Mouse (Mus musculus): ENCODE data around the gene Defb25. TPM values are rescaled to one million over a fixed set of nuclear protein-coding genes. Genes with fewer than 3 reads are reported as not detected.

Defb25 gene
- polyA plus RNA-seq, 1 experiment from 2014 or later, result 0.68 TPM

Other genes starting within 250 kb of the Defb25 start
- 2.5 and 3.7 TPM in 2 replicates for gene Nrsn2, start 246.4 kb downstream of the Defb25 start, polyA plus RNA-seq (2015; fragmentation: Nextera tagmentation; extraction: Ambion mirVana)
- gene Sox12, start 225.0 kb downstream of the Defb25 start, polyA plus RNA-seq (2015; fragmentation: Nextera tagmentation; extraction: Ambion mirVana), result 8.0 and 8.2 TPM in 2 replicates
- gene Zcchc3, start 208.0 kb downstream of the Defb25 start, polyA plus RNA-seq (2015; fragmentation: Nextera tagmentation; extraction: Ambion mirVana), result 35.1 and 35.9 TPM in 2 replicates
- 1.8 and 2.2 TPM in 2 replicates for gene 6820408C15Rik, start 207.5 kb downstream of the Defb25 start, polyA plus RNA-seq (2015; fragmentation: Nextera tagmentation; extraction: Ambion mirVana)
- gene Defb23, start 158.4 kb downstream of the Defb25 start, polyA plus RNA-seq (2015; fragmentation: Nextera tagmentation; extraction: Ambion mirVana), result not detected in 2 replicates
- not detected in 2 replicates for gene Defb20, start 146.0 kb downstream of the Defb25 start, polyA plus RNA-seq (2015; fragmentation: Nextera tagmentation; extraction: Ambion mirVana)
- not detected in 2 replicates for gene Defb22, start 132.9 kb downstream of the Defb25 start, polyA plus RNA-seq (2015; fragmentation: Nextera tagmentation; extraction: Ambion mirVana)
- gene Defb26, start 111.4 kb downstream of the Defb25 start, polyA plus RNA-seq (2015; fragmentation: Nextera tagmentation; extraction: Ambion mirVana), result not detected in 2 replicates
- not detected in 2 replicates for gene Defb28, start 104.8 kb downstream of the Defb25 start, polyA plus RNA-seq (2015; fragmentation: Nextera tagmentation; extraction: Ambion mirVana)
- gene Defb29, start 83.0 kb downstream of the Defb25 start, polyA plus RNA-seq (2015; fragmentation: Nextera tagmentation; extraction: Ambion mirVana), result not detected in 2 replicates
- not detected in 2 replicates for gene Gm17416, start 53.7 kb downstream of the Defb25 start, polyA plus RNA-seq (2015; fragmentation: Nextera tagmentation; extraction: Ambion mirVana)
- not detected in 2 replicates for gene Defb21, start 50.3 kb downstream of the Defb25 start, polyA plus RNA-seq (2015; fragmentation: Nextera tagmentation; extraction: Ambion mirVana)
- gene Defb19, start 42.7 kb downstream of the Defb25 start, polyA plus RNA-seq (2015; fragmentation: Nextera tagmentation; extraction: Ambion mirVana), result 0.75 and 1.0 TPM in 2 replicates
- gene Defb45, start 23.7 kb downstream of the Defb25 start, polyA plus RNA-seq (2015; fragmentation: Nextera tagmentation; extraction: Ambion mirVana), result not detected in 2 replicates
- not detected in 2 replicates for gene Defb36, start 18.7 kb downstream of the Defb25 start, polyA plus RNA-seq (2015; fragmentation: Nextera tagmentation; extraction: Ambion mirVana)
- 10.5 and 12.6 TPM in 2 replicates for gene Rem1, start 3.9 kb upstream of the Defb25 start, polyA plus RNA-seq (2015; fragmentation: Nextera tagmentation; extraction: Ambion mirVana)
- 81.9 and 84.7 TPM in 2 replicates for gene H13, start 46.4 kb upstream of the Defb25 start, polyA plus RNA-seq (2015; fragmentation: Nextera tagmentation; extraction: Ambion mirVana)
- gene Mcts2, start 64.0 kb upstream of the Defb25 start, polyA plus RNA-seq (2015; fragmentation: Nextera tagmentation; extraction: Ambion mirVana), result 23.0 and 25.3 TPM in 2 replicates
- 56.7 and 58.8 TPM in 2 replicates for gene Id1, start 113.2 kb upstream of the Defb25 start, polyA plus RNA-seq (2015; fragmentation: Nextera tagmentation; extraction: Ambion mirVana)
- gene Cox4i2, start 131.1 kb upstream of the Defb25 start, polyA plus RNA-seq (2015; fragmentation: Nextera tagmentation; extraction: Ambion mirVana), result 11.8 and 13.4 TPM in 2 replicates
- gene Bcl2l1, start 208.7 kb upstream of the Defb25 start, polyA plus RNA-seq (2015; fragmentation: Nextera tagmentation; extraction: Ambion mirVana), result 59.6 and 62.8 TPM in 2 replicates
- 51.1 and 55.5 TPM in 2 replicates for gene Tpx2, start 224.9 kb upstream of the Defb25 start, polyA plus RNA-seq (2015; fragmentation: Nextera tagmentation; extraction: Ambion mirVana)